Mouse (Mus musculus): Measurements from ENCODE around the gene Atp2b4.

Atp2b4 gene

GRCm38 (mm10) chr1:133650288-133651055, 150.4 kb downstream of the Atp2b4 start:
- no peak for DNase-seq

All from cerebellum, adult 9-10 months (tissue).